Mouse (Mus musculus) embryonic stem cell, embryonic (primary cell): ENCODE results near the gene Cspg4.

Source experiments
- CTCF ChIA-PET, 4 experiments: fragments of 300-600 bp in 2 of 4; fragments of 350-600 bp in 2 of 4; sonication (Branson Sonifier 250); formaldehyde crosslinking; loops; one replicate each; lab custom pipeline; 2022; ENCODE audit warnings: inconsistent platforms in 2 of 4; lab: Charles Lee
- POLR2A ChIA-PET, 4 experiments: fragments of 300-600 bp in 2 of 4; fragments of 350-600 bp in 2 of 4; sonication (Branson Sonifier 250); formaldehyde crosslinking; loops; one replicate each; lab custom pipeline; 2022; ENCODE audit warnings: antibody characterized with exemption in 4 of 4, inconsistent platforms in 1 of 4; lab: Charles Lee

The Cspg4 gene

GRCm38 (mm10) chr9:56880790-56881189, 16.0 kb downstream of the Cspg4 start:
- POLR2A ChIA-PET, result interaction anchor here in 2 of 4 experiments (0.6 to 1.5 kb wide), 4 partner anchors 11 to 957 kb away, joined by 3 read pairs; partner anchors contain the start of gene Snx33 (in 1 of the 2)
- CTCF ChIA-PET, result interaction anchor here in 3 of 4 experiments (0.6 to 2.7 kb wide), 5 partner anchors 9 to 677 kb away, joined by 3 to 10 read pairs (median 4); partner anchors contain the start of gene Snx33 (in 1 of the 3)

DNA sequence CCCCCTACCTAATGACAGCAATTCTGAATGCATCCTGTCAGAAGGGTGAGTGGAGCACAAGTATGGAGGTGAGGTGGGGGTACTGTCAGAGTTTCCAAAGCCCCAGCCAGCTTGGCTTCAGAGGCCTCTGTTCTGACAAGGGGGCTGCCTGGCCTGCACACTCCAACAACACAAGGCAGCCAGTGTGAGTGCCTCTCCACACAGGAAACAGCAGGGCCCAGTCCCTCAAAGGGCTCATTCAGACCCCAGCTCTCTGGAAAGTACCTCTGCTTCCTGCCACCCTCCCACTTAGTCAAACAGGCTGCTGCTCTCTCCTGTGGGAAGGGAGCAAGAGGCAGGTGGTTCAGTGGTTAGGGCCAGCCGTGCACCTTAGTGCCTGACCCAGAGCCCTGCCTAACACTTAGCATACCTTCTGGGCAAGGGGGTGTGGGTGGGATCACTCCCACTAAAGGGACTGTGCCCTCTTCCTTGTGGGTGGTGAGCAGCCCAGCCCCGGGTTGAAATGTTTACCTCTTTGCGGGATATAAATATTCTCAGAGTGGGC, 16.8 kb downstream of the Cspg4 start:
- POLR2A ChIA-PET, result interaction anchor here in 2 of 4 experiments (0.6 to 1.5 kb wide), 4 partner anchors 10 to 956 kb away, joined by 3 to 4 read pairs (median 3); partner anchors contain the start of gene Snx33 (in 1 of the 2)
- CTCF ChIA-PET, result interaction anchor here in 3 of 4 experiments (0.6 to 2.7 kb wide), 6 partner anchors 8 to 676 kb away, joined by 3 to 10 read pairs (median 4); partner anchors contain the start of gene Snx33 (in 1 of the 3)

- POLR2A ChIA-PET, result interaction anchor here in 2 of 4 experiments (0.6 to 1.2 kb wide), 2 partner anchors 46 to 729 kb away, joined by 3 to 4 read pairs; partner anchors contain the start of gene Snx33 (in 1 of the 2)
- CTCF ChIA-PET, result interaction anchor here in 1 of 4 experiments (0.8 to 1.0 kb wide), 2 partner anchors 9 kb away, joined by 3 to 4 read pairs; no protein-coding TSS in a partner anchor
Observed at GRCm38 (mm10) chr9:56882283-56882682, 17.4 kb downstream of the Cspg4 start.

- CTCF ChIA-PET, result interaction anchor here in 1 of 4 experiments (0.8 kb wide), 1 partner anchor 9 kb away, joined by 4 read pairs; no protein-coding TSS in a partner anchor
- POLR2A ChIA-PET, result no interaction called here
Observed at GRCm38 (mm10) chr9:56882818-56883217, 18.0 kb downstream of the Cspg4 start.

DNA sequence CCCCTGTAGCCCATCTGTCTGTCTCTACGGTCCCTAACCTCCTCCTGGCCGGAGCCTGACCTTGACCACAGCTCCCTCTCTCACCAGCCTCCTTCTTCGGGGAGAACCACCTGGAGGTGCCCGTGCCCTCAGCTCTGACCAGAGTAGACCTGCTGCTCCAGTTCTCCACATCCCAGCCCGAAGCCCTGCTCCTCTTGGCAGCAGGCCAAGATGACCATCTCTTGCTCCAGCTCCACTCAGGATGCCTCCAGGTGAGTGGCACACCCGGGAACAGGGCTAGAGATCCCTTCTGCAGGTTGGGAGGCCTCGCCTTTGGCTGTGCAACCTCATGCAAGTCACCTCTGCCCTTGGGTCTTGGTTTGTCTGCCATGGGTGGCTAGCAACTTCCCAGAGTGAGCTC, 18.6 kb downstream of the Cspg4 start:
- CTCF ChIA-PET, result no interaction called here
- POLR2A ChIA-PET, result no interaction called here

GRCm38 (mm10) chr9:56884328-56884727, 19.5 kb downstream of the Cspg4 start:
- ChIA-PET CTCF (interaction anchor here in 1 of 4 experiments (0.6 kb wide), 1 partner anchor 30 kb away, joined by 6 read pairs; no protein-coding TSS in a partner anchor), POLR2A (interaction anchor here in 2 of 4 experiments (0.5 to 0.7 kb wide), 2 partner anchors 112 to 240 kb away, joined by 4 read pairs; no protein-coding TSS in a partner anchor)

DNA sequence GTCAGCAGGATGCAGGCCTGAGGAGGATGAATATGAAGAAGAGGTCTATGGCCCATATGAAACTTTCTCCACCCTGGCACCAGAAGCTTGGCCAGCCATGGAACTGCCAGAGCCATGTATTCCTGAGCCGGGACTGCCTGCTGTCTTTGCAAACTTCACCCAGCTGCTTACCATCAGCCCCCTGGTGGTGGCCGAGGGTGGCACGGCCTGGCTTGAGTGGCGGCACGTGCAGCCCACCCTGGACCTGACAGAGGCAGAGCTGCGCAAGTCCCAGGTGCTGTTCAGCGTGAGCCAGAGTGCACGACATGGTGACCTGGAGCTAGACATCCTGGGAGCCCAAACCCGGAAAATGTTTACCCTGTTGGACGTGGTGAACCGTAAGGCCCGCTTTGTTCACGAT, 21.3 kb downstream of the Cspg4 start:
- ChIA-PET POLR2A (interaction anchor here in 3 of 4 experiments (0.6 to 1.8 kb wide), 5 partner anchors 9 to 271 kb away, joined by 3 to 7 read pairs (median 4); partner anchors contain the start of genes Imp3 (in 1 of the 3) and Snupn (in 1 of the 3)), CTCF (interaction anchor here (0.5 to 1.7 kb wide), 26 partner anchors 9 to 1839 kb away, joined by 3 to 8 read pairs (median 3); partner anchors contain the start of gene Odf3l1 (in 1 of the 4))

- ChIA-PET POLR2A (interaction anchor here in 3 of 4 experiments (0.6 to 1.8 kb wide), 4 partner anchors 10 to 272 kb away, joined by 3 to 7 read pairs (median 4); partner anchors contain the start of gene Snupn (in 1 of the 3)), CTCF (interaction anchor here (0.5 to 1.7 kb wide), 19 partner anchors 8 to 684 kb away, joined by 3 to 8 read pairs (median 3); partner anchors contain the start of gene Odf3l1 (in 1 of the 4))
Observed at GRCm38 (mm10) chr9:56886601-56887000, 21.8 kb downstream of the Cspg4 start.

DNA sequence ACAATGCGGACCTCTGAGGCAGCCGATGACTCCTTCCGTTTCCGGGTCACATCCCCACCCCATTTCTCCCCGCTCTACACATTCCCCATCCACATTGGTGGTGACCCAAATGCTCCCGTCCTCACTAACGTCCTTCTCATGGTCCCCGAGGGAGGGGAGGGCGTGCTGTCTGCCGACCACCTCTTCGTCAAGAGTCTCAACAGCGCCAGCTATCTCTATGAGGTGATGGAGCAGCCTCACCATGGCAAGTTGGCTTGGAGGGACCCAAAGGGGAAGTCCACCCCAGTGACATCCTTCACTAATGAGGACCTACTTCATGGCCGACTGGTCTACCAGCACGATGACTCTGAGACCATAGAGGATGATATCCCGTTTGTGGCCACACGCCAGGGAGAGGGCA, 22.7 kb downstream of the Cspg4 start:
- POLR2A ChIA-PET, result no interaction called here
- CTCF ChIA-PET, result interaction anchor here in 1 of 4 experiments (1.4 kb wide), 1 partner anchor 251 kb away, joined by 4 read pairs; no protein-coding TSS in a partner anchor

DNA sequence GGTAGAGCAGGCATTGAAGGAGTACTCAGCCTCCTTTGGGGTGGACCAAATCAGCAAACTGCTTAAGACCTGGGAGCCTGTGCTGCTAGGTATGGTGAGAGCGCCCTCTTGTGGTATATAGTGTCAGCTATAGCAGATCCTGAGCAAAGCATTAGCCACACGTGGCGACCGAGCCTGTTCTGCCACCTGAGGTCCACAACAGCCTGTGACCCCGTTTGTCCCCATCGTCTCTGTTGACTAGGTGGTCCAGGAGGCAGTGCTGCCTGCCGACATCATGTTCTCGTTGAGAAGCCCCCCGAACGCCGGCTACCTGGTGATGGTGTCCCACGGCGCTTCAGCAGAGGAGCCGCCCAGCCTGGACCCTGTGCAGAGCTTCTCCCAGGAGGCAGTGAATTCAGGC, 25.0 kb downstream of the Cspg4 start:
- CTCF ChIA-PET, result interaction anchor here (0.5 to 3.5 kb wide), 43 partner anchors 8 to 1460 kb away, joined by 3 to 27 read pairs (median 4); partner anchors contain the start of genes Snupn (in 2 of the 4), Snx33 (in 2 of the 4) and Lingo1 (in 1 of the 4)
- POLR2A ChIA-PET, result interaction anchor here in 2 of 4 experiments (0.6 to 1.6 kb wide), 6 partner anchors 20 to 321 kb away, joined by 3 to 4 read pairs (median 3); partner anchors contain the start of gene Snupn (in 2 of the 2)

DNA sequence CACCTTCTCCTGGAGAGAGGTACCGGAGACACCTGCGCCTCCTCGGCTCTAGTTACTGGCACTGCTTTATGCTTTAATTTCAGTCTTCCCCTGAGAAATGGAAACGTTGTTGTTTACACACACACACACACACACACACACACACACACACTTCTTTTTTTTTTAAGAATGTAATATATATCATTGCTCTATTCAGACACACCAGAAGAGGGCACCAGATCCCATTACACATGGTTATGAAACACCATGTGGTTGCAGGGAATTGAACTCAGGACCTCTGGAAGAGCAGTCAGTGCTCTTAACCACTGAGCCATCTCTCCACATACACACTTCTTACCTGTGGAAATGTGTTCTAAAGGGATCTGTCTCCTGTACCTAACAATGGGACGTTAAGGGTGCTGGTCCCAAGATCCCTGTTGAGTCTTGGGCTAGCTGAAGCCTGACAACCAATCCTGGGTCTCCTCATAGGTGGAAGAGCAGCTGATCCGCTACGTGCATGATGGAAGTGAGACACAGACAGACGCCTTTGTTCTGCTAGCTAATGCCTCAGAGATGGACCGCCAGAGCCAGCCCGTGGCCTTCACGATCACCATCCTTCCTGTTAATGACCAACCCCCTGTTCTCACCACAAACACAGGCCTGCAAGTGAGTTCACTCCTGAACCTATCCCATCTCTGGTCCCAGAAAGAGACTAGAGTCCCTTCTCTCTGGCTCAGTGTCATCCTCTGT, 25.9 kb downstream of the Cspg4 start:
- CTCF ChIA-PET, result interaction anchor here (0.6 to 3.5 kb wide), 101 partner anchors 9 to 1461 kb away, joined by 3 to 27 read pairs (median 4); partner anchors contain the start of genes Lingo1 (in 2 of the 4), Man2c1 (in 2 of the 4), Ptpn9 (in 2 of the 4) and Snupn (in 2 of the 4)
- POLR2A ChIA-PET, result interaction anchor here (0.5 to 1.9 kb wide), 22 partner anchors 10 to 763 kb away, joined by 3 to 8 read pairs (median 4); partner anchors contain the start of genes Snx33 (in 3 of the 4), Imp3 (in 2 of the 4), Man2c1 (in 1 of the 4) and Snupn (in 1 of the 4)

GRCm38 (mm10) chr9:56891517-56892011, 26.7 kb downstream of the Cspg4 start:
- ChIA-PET CTCF (interaction anchor here (0.5 to 3.5 kb wide), 100 partner anchors 8 to 874 kb away, joined by 3 to 22 read pairs (median 4); partner anchors contain the start of genes Snx33 (in 3 of the 4), Man2c1 (in 2 of the 4), Ptpn9 (in 2 of the 4) and Snupn (in 2 of the 4)), POLR2A (interaction anchor here (0.5 to 1.9 kb wide), 20 partner anchors 11 to 762 kb away, joined by 3 to 8 read pairs (median 4); partner anchors contain the start of genes Snx33 (in 3 of the 4), Imp3 (in 2 of the 4), Man2c1 (in 1 of the 4) and Snupn (in 1 of the 4))

GRCm38 (mm10) chr9:56892111-56892510, 27.3 kb downstream of the Cspg4 start:
- POLR2A ChIA-PET, result interaction anchor here (0.5 to 1.9 kb wide), 18 partner anchors 11 to 597 kb away, joined by 3 to 8 read pairs (median 4); partner anchors contain the start of genes Snx33 (in 3 of the 4), Imp3 (in 2 of the 4), Man2c1 (in 2 of the 4) and Snupn (in 1 of the 4)
- CTCF ChIA-PET, result interaction anchor here (0.5 to 3.5 kb wide), 82 partner anchors 8 to 874 kb away, joined by 3 to 22 read pairs (median 4); partner anchors contain the start of genes Snx33 (in 3 of the 4), Ptpn9 (in 2 of the 4), Snupn (in 2 of the 4) and 1700017B05Rik (in 1 of the 4)

GRCm38 (mm10) chr9:56893313-56893712, 28.5 kb downstream of the Cspg4 start:
- ChIA-PET CTCF (interaction anchor here in 3 of 4 experiments (0.7 to 3.1 kb wide), 6 partner anchors 12 to 316 kb away, joined by 3 to 20 read pairs (median 6); partner anchors contain the start of genes Man2c1 (in 2 of the 3) and Snupn (in 1 of the 3)), POLR2A (interaction anchor here in 3 of 4 experiments (1.0 to 1.5 kb wide), 6 partner anchors 46 to 310 kb away, joined by 3 to 9 read pairs (median 4); partner anchors contain the start of genes Snupn (in 2 of the 3), Man2c1 (in 1 of the 3) and Sin3a (in 1 of the 3))

DNA sequence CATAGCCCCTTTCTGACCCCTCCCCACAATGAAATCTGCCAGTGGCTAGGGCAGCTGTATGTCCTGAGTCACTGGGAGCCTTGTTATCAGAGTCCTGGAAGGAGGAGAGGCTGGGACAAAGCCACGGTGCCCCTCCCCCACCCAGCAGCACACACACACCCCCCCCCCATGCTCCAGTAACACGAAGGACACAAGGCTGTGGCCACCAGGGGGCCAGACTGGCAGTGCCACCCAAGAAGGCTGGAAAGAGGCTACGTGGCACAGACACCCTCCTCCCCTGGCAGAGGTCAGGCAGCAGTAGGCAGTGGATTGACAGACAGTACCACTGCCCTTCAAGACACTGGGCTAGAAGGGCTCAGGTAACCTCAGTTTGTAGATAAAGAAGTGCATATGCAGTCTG, 29.2 kb downstream of the Cspg4 start:
- POLR2A ChIA-PET, result interaction anchor here in 3 of 4 experiments (0.6 to 1.1 kb wide), 4 partner anchors 46 to 178 kb away, joined by 3 to 9 read pairs (median 3); partner anchors contain the start of genes Sin3a (in 1 of the 3) and Snupn (in 1 of the 3)
- CTCF ChIA-PET, result interaction anchor here in 3 of 4 experiments (0.7 to 2.4 kb wide), 5 partner anchors 11 to 315 kb away, joined by 3 to 7 read pairs (median 6); partner anchors contain the start of genes Snupn (in 1 of the 3) and Snx33 (in 1 of the 3)

DNA sequence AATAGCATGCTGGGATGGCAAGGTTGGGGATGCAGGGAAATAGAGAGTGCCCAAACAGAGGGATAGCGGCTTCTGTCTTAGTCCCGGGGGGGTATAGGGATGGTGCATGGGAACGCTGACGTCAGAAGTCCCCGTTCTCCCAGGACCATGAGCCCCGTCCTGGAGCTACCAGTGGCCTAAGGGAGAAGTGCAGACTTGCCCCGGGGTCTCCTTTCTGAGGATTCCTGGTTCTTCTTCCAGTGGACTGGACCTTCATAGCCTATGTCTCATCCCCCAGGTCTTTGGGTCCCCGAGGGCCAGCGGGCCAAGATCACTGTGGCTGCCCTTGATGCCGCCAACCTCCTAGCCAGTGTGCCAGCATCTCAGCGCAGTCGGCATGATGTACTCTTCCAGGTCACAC, 31.9 kb downstream of the Cspg4 start:
- POLR2A ChIA-PET, result interaction anchor here (0.6 to 1.8 kb wide), 6 partner anchors 10 to 532 kb away, joined by 3 to 10 read pairs (median 5); partner anchors contain the start of gene Snupn (in 1 of the 4)
- CTCF ChIA-PET, result interaction anchor here in 1 of 4 experiments (0.6 to 1.2 kb wide), 2 partner anchors 31 to 366 kb away, joined by 3 read pairs; no protein-coding TSS in a partner anchor
